Mouse (Mus musculus): ENCODE results near the gene Ptpru. TPM values are rescaled to one million over a fixed set of nuclear protein-coding genes. Genes with fewer than 3 reads are reported as not detected.

The Ptpru gene
- 3.7 TPM for polyA plus RNA-seq (2014; fragmentation: Illumina TruSeq; extraction: RNeasy Lipid Tissue Mini Kit (QIAGEN cat#74804); ENCODE audit: low replicate concordance)

GRCm38 (mm10) chr4:131837872-131838524 is at the start of gene Ptpru:
Gene Ptpru, minus strand, starts transcription at chr4:131838288.

DNA sequence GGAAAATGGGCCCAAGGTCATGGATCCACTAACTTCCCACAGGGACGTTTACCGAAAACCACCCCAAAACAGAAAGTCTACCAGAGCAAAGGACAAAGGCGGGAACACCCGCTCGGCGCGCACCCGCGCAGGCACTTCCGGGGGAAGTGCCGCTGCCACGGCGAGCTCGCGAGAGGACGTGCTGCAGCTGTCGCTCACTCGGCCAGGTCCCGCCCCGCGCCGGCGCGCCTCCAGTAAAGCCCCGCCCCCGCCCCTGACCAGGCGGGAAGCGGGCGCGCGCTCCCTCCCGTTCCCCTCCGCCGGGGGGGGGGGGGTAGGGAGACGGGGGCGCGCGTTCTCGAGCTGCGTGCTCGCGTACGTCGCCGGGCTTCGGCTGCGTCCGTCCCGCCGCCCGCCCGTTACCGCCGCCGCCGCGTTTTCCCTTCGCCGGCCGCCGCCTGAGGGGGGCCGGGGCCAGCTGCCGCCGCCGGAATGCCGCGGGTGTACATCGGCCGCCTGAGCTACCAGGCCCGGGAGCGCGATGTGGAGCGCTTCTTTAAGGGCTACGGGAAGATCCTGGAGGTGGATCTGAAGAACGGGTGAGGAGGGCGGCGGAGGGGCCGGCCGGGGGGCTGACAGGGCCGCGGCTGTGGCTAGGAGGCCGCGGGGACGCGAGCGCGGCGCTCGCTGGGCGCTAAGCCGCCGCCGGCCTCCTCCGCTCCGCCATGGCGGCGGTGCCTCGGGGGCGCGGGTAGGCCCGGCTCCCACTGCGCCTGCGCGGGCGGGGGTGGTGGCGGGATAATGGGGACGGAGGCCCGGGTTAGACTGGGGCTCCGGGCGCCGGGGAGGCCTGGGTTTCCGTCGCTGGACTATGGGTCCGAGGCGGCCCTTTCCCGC is 35.4 kb upstream of the Ptpru start, which contains the start of gene Srsf4:
TSS of gene Srsf4 (plus strand) at position 325 of the 876 bp plus-strand sequence.

GRCm38 (mm10) chr4:131843290-131843743 is 5.2 kb upstream of the Ptpru start, which contains the start of gene Mecr:
Gene Mecr, plus strand, starts transcription at chr4:131843470.

Other genes starting within 250 kb of the Ptpru start
- gene Mecr, start 5.2 kb upstream of the Ptpru start, polyA plus RNA-seq (2014; fragmentation: Illumina TruSeq; extraction: RNeasy Lipid Tissue Mini Kit (QIAGEN cat#74804); ENCODE audit: low replicate concordance), result 1.6 TPM
- 11.6 TPM for gene Srsf4, start 35.3 kb upstream of the Ptpru start, polyA plus RNA-seq (2014; fragmentation: Illumina TruSeq; extraction: RNeasy Lipid Tissue Mini Kit (QIAGEN cat#74804); ENCODE audit: low replicate concordance)
- gene Tmem200b, start 83.5 kb upstream of the Ptpru start, polyA plus RNA-seq (2014; fragmentation: Illumina TruSeq; extraction: RNeasy Lipid Tissue Mini Kit (QIAGEN cat#74804); ENCODE audit: low replicate concordance), result not detected
- not detected for gene Gm10300, start 236.4 kb upstream of the Ptpru start, polyA plus RNA-seq (2014; fragmentation: Illumina TruSeq; extraction: RNeasy Lipid Tissue Mini Kit (QIAGEN cat#74804); ENCODE audit: low replicate concordance)
- gene Epb41, start 237.0 kb upstream of the Ptpru start, polyA plus RNA-seq (2014; fragmentation: Illumina TruSeq; extraction: RNeasy Lipid Tissue Mini Kit (QIAGEN cat#74804); ENCODE audit: low replicate concordance), result 33.1 TPM